Mouse (Mus musculus) heart, adult 18-20 months (tissue): ENCODE data around the gene Gbp3. TPM values are rescaled to one million over a fixed set of nuclear protein-coding genes. Genes with fewer than 3 reads are reported as not detected.
"Not testable (repeated sequence)": the region's sequence is repeated elsewhere in the genome, so short reads cannot be mapped to it uniquely, and the experiment has no call there.

Experiments
- DNase-seq, 2 experiments: peaks; one replicate each; pipeline ENCODE4 v3.0.0; 2021 to 2022; ENCODE audit warnings: mixed read lengths in 1 of 2
- long read RNA-seq, 2 experiments: library from polyadenylated mRNA; stranded (forward); transcript quantifications; one replicate each; pipeline ENCODE4 v2.0.0; 2021
- total RNA-seq, 2 experiments: library from RNA; stranded (reverse); gene quantifications; 2 replicates each; pipeline ENCODE4 v1.2.3; 2021

Gbp3 gene
- 10 to 100 TPM; 10.4 to 26.1 TPM for total RNA-seq
- long read RNA-seq, experiment 1, partial matches to known transcripts: 0 of 11 reads
- long read RNA-seq, experiment 1, other reads (novel, unspliced or antisense): 7 of 11 reads
- long read RNA-seq, experiment 2, partial matches to known transcripts: 0 of 1 reads
- long read RNA-seq, experiment 2, other reads (novel, unspliced or antisense): 0 of 1 reads

- DNase-seq: peak; percentile 69 to 86
Observed at GRCm38 (mm10) chr3:142559632-142560228, at the start of gene Gbp3. TSS of gene Gbp3 (plus strand) at chr3:142560026.

DNA sequence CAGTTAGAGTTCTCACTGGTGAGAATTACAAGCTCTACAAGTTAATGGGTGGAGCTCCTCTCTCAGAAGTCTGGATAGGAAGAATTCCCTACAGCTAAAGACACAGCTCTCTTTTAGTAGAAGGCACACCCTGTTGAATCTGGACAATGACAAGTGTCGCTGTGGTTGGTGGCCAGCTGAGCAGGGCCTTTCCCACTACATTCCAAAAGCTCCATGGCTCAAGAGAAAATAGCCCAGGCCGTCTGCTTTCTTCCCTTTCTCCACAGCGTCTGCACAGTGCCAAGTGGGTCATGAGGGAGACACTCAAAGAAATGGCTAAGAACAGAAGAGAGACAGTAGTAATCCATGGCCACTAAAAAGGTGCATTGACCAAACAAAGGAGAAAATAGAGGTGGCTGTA is 31.7 kb upstream of the Gbp3 start:
- DNase-seq: no peak

DNA sequence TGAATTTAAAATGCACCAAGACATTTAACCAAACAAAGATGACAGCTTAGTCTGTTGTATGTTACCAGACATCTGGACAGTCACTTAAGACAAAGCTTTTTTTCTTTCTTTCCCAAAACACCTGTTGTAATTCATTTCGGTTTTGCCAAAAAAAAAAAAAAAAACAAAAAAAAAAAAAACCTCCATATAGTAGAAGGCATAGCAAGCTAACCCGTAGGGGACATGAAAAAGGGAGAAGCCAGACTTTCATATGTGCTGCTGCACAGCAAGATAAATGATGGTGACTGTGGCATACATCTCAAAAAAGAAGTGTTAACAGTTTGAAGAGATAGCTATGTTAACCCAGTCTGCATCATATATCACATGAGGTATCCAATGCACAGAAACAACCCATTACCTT is 30.2 kb upstream of the Gbp3 start:
- DNase-seq: no peak

DNA sequence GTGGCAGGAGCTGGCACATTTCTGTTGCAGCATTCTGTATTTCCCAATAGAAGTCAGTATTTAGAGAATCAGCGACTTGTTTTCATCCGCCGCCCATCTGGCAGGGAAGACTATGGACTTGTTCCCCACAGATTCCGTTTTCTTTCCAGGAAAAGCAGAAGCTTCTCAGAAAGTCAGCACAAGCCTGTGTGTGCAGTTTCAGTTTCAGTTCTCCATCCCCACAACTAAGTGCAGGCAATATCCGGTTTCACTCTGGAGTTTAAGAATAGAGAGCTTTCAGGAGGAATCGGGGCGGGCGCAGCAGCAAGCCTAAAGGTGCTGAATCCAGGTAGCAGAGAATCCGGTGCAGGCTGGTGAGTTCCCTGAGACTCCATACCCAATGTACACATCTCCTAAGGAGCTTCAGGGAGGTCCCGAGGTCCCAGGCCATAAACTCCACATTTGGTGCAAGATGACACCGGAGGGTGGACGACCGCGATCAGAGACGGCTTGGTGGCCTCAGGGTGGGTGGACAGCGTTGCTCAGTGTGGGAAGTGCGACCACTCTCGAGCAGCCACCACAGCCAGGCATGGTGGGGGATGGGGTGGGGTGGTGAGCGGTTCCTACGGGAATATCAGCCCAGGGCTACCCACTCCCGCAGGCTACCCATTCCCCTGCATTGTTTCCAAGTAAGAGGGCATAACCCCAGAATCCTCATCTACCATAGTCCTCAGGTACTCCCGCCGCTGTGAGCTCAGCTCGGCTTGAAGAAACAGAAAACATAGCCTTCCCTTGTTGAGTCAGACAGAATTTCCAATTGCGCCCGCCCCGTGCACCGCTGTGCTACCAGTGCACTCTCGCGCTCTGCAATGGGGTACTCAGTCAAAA is 29.5 kb upstream of the Gbp3 start, which contains the start of gene Gbp7:
Gene Gbp7 (plus strand): TSS at position 256 of the 867 bp plus-strand sequence.
- peak; percentile 83 to 90 for DNase-seq

- no peak for DNase-seq
Observed at GRCm38 (mm10) chr3:142531595-142531994, 28.2 kb upstream of the Gbp3 start.

DNA sequence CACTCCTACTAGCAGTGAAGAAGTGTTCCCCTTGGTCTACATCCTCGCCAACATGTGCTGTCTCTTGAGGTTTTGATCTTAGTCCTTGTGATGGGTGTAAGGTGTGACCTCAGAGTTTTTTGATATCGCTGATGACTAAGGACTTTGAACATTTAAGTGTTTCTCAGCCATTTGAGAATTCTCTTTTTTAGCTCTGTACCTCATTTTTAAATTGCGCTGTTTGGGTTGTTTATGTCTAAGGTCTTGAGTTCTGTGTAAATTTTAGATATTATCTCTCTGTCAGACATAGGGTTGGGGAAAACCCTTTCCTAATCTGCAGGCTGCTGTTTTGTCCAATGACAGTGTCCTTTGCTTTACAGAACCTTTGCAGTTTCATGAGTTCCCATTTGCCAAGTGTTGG is 26.6 kb upstream of the Gbp3 start:
- no peak for DNase-seq

GRCm38 (mm10) chr3:142535667-142536066 is 24.2 kb upstream of the Gbp3 start:
- DNase-seq: no peak

DNA sequence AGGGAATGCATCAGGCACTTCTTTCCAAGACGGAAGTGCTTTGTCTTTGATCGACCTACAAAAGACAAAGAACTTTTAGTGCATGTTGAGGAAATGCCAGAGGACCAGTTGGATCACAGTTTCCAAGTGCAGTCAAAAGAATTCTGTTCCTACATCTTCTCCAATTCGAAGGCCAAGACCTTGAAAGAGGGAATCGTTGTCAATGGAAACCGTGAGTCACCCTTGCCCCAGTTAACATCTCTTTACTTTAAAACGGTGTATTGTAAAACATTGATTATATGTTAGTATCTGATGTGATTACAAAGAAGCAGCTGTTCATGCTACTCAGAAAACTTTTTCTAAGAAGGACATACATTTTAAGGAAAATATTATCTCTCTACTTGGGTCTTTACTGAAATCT is 18.4 kb upstream of the Gbp3 start:
- no peak for DNase-seq

- not testable (repeated sequence) for DNase-seq
Observed at GRCm38 (mm10) chr3:142542776-142543175, 17.1 kb upstream of the Gbp3 start.

DNA sequence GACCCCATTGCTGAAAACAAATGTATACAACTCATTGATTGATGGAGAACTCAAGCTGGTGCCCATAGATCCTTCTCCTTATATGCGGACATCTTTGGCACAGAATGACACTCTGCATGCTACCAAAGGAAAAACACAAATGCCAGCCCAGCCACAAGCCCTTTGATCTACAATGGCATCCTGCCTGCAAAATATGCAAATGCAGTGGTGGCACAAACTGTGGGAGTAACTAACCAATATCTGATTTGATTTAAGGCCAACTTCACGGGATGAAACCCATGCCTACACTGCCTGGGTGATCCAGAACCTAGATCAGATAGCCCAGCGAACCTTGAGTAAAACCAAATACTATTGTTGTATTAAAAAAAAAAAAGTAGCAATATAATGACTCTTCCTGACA is 13.1 kb upstream of the Gbp3 start:
- DNase-seq: no peak

DNA sequence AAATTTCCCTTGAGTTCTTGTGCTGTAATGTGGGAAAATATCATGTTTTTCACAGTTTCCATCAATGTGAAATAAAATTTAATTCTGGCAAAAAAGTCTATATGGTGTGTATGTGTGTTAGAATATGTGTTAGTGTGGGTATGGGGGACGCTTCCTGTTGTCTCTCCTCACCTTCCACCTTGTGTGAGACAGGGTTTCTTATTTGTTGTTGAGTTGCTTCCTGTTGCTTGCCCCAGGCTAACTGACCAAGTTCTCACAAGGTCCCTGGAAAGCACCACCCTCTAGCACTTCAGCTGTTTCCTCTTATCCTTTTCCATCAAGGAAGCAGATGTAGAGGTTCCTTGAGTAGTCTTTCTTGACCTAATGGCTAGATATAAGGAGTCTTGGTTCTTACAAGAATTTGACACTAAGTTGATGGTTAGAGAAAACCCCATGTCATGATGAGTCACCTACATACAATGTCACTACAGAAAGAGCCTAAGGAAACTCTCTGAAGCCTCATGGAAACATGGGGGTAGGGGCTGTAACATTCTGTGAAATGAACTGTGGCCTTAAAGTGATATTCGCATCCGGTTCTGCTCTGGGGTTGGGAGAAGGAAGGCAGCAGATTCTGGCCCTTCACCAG is 9.7 kb upstream of the Gbp3 start:
- no peak for DNase-seq

- no peak for DNase-seq
Observed at GRCm38 (mm10) chr3:142554601-142555000, 5.2 kb upstream of the Gbp3 start.

DNA sequence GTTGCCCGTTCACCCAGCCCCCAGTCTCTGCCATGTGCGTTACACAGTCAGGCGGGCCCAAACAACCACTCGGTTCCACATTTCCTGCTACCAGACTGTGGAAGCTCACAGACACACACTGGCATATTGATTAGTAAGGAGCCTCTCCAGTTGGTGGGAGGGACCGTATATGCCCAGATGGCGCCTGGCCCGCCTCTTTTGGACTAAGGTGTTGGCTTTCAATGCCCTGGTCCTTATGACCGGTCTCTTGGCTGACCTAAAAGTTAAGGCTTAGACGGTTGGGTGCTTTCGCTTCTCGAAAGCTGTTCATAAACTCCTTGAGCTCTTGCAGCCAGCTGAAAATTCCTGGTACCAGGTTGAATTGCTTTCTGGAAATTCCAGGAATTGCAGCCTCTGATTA is 4.2 kb upstream of the Gbp3 start:
- DNase-seq: no peak

DNA sequence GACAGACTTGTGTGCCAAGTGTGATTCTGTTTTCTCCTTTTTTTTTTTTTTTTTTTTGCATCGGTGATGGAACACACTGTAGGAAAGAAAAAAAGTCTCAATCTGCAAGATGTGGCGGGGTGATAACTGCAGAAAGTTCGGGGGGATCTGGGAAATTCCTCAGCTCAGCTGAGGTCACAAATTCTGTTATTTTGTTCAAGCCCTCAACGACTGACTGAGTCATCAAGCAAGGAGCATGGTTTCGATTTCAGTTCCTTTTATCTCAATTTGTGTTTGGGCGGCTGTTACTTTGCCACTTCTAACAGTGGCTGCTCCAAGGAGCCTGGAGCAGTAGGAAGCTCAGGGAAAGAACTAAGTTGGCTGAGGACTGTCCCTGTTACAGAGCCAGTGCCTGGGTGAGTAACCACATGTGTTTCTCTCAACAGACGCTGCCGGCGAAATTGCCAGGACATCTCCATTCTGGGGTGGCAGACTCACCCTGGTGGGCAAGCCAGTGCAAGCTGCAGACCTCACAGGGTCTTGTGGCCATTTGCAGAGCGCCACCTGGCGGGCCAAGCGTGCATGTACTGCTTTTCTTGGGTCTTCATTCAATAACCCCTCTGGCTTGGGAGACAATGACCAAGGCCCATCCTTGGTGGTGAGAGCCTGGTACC is 596 bp downstream of the Gbp3 start:
- peak; percentile 90 to 91 for DNase-seq

DNA sequence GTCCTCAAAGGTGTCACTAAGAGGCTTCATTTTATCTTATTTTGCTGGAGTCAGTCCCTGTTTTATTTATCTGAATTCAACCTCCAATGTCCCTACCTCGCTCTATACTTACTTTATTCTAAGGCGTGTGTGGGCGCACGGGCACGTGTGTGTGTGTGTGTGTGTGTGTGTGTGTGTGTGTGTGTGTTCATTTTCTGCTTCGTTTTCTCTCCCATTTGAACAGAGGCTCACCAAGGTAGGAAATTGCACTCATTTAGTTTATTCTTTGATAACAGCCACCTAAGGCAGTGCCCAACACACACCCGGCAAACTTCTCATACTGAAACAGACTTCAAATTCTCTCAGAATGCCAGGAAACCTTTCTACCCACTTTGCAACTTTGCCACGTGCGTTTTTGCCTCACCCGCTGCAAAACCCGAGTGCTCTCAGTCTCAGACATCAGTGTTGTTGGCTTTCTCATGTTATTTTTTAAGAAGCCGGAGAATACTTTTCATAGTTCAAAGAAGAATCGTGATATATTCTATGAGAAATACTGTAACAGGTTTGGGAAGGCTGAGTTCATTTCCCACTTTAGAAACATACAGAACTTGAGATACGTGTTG is 1.3 kb downstream of the Gbp3 start:
- no peak for DNase-seq

DNA sequence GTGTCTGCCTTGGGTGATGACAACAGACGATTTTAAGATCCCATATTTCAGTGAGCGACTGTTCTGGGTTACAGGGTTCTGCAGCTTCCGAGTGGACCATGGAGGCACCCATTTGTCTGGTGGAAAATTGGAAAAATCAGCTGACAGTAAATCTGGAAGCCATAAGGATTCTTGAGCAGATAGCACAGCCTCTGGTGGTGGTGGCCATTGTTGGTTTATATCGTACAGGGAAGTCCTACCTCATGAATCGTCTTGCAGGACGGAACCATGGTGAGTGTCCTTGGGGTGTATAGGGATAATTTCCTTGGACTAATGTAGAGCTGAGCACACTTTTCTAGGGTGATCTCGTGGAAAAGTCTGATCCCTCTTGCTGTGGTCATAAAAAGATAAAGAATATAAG is 1.8 kb downstream of the Gbp3 start:
- DNase-seq: no peak

DNA sequence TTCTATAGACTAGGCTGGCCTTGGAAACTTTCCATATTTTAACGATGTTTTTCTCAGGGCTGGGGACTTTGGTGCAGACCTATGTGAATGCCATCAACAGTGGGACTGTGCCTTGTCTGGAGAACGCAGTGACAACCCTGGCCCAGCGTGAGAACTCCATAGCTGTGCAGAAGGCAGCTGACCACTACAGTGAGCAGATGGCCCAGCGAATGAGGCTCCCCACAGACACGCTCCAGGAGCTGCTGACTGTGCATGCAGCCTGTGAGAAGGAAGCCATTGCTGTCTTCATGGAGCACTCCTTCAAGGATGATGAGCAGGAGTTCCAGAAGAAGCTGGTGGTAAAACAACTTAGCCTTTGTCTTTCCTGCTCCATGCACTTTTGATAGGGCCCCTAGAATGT is 7.7 kb downstream of the Gbp3 start:
- DNase-seq: not testable (repeated sequence)

DNA sequence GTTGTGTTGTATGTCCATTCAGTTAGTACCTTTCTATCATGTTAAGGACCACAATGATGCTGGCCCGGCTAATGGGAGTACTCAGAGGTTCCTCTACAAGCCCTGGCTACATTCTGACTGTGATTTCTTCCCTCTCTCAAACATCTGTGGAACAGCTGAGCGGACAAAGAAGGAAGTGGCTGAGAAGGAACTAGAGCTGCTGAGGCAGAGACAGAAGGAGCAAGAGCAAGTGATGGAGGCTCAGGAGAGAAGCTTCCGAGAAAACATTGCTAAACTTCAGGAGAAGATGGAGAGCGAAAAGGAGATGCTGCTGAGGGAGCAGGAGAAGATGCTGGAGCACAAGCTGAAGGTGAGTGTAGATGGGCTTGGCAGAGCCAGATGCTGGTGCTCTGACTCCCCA is 10.9 kb downstream of the Gbp3 start:
- DNase-seq: no peak

GRCm38 (mm10) chr3:142577108-142577507 is 17.3 kb downstream of the Gbp3 start:
- no peak for DNase-seq

DNA sequence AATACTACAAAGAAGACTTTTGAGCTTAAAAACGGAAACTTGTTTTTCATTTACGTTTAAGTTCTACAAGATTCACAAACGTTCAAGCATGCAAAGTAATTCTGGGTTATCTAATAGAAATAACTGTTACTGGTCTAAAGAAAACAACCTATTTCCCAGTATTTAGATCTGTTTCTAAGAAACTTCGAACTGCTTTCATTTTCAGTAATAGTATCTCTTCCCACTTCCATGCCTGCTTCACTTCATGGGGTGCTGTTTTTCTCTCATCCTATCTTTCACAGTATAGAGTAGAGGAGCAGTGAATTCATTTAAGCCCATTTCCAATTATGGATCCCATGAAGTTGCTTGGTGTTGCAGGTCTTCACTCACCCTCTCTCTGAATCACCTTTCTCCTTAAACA is 18.5 kb downstream of the Gbp3 start:
- no peak for DNase-seq

DNA sequence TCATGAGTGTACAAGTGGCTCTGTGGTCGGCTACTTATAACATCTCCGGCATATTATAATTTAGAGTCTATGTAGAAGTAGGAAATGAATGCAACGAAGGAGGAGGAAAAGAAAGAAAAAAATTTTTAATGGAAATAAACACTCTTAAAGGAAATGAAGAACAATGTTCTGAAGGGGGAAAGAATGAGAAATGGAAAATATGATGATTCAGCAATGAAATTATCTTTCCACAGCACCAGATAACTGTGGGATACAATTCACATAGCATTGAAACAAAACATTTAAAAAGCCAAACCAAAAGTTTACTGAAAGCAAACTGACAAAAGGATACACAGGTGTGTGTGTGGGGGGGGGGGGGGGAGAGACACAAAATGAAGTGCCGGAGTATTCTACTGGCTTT is 23.2 kb downstream of the Gbp3 start:
- DNase-seq: no peak

GRCm38 (mm10) chr3:142587386-142587785 is 27.6 kb downstream of the Gbp3 start:
- peak in 1 of 2 experiments; percentile 27 for DNase-seq
